Mouse (Mus musculus) thymus, adult 2 months (tissue): ENCODE results near the gene Trip11. TPM values are rescaled to one million over a fixed set of nuclear protein-coding genes. Genes with fewer than 3 reads are reported as not detected.

Experiments
- DNase-seq: peaks from one replicate; pipeline ENCODE4 v3.0.0; 2021
- H3K27ac ChIP-seq: fragments of 200-500 bp; 2 replicates; pipeline ENCODE4 v1.5.1; 2012; ENCODE audit warnings: low read length, control low read depth; ENCODE audit not compliant: control insufficient read depth, insufficient read depth
- H3K27me3 ChIP-seq: fragments of 200-500 bp; 2 replicates; pipeline ENCODE4 v1.6.1; 2012; ENCODE audit warnings: mild to moderate bottlenecking, low read length, moderate library complexity, mixed read lengths; ENCODE audit not compliant: control insufficient read depth, insufficient read depth
- H3K36me3 ChIP-seq: fragments of 200-500 bp; 2 replicates; pipeline ENCODE4 v1.6.1; 2012; ENCODE audit warnings: mild to moderate bottlenecking, low read length, moderate library complexity; ENCODE audit not compliant: control insufficient read depth, insufficient read depth
- H3K4me1 ChIP-seq: fragments of 200-500 bp; replicated peaks from 2 replicates; pipeline ENCODE4 v1.6.1; 2012; ENCODE audit warnings: low read length; ENCODE audit not compliant: control insufficient read depth, insufficient read depth
- H3K4me3 ChIP-seq: fragments of 200-500 bp; 2 replicates; pipeline ENCODE4 v1.5.1; 2012; ENCODE audit warnings: mild to moderate bottlenecking, low read length, control low read depth, moderate library complexity; ENCODE audit not compliant: control insufficient read depth, insufficient read depth
- CTCF ChIP-seq: fragments of 200-500 bp; IDR thresholded peaks from 2 replicates; pipeline ENCODE4 v1.5.1; 2012; ENCODE audit warnings: mild to moderate bottlenecking, control low read depth, low read length, moderate library complexity, borderline replicate concordance; ENCODE audit not compliant: control insufficient read depth, poor library complexity, insufficient read depth; ENCODE audit errors: extremely low read depth
- POLR2A ChIP-seq: fragments of 200-500 bp; IDR thresholded peaks from 2 replicates; pipeline ENCODE4 v1.6.1; 2012; ENCODE audit warnings: mild to moderate bottlenecking, low read length, control low read depth, moderate library complexity; ENCODE audit not compliant: control insufficient read depth, poor library complexity, insufficient read depth; ENCODE audit errors: extremely low read depth
- WGBS: fragments of 180-500 bp; shearing (Covaris S2); methylation state at CpG from one replicate; pipeline ENCODE4 v1.1.7; 2018; 5-methylcytosine and 5-hydroxymethylcytosine counted together
- polyA plus RNA-seq: library from polyadenylated mRNA; depleted of rRNA; stranded (reverse); fragments of >200 nt; gene quantifications from 2 replicates; pipeline ENCODE4 v1.2.3, GENCODE M21; 2012

Trip11 gene
- polyA plus RNA-seq, 1 experiment: 6.4 TPM

DNA sequence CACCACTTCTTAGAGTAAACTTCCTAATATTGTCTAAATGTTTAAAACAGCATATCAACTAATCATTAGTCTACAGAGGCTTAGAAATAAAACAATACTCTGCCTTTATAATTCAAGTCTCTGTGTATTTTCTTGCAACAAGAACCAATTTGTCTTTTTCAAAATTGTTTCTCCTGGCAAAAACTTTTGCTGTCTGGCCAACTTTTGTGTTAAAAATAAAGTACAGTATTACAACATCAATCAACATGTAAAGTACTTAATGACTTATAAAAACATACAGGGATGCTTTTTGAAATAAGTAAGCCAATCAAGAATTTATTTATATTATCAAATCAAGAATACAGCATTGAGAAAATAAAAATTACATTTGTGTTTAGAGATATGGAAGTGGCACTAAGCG lies 52.8 kb downstream of the Trip11 start:
- 98% methylated on average over 1 of the region's 1 CpGs for WGBS
- Histone ChIP-seq H3K4me1 (no peaks in the 10 kb centered on the region), H3K36me3 (peaks cover 19% of the 10 kb centered on the region; the same call in 1 of the 2 replicates), H3K4me3 (no peak overlapping the region), H3K27me3 (no peaks in the 10 kb centered on the region), H3K27ac (no peak overlapping the region)
- no peak for DNase-seq
- no peak for TF ChIP-seq POLR2A
- TF ChIP-seq CTCF: no peak

DNA sequence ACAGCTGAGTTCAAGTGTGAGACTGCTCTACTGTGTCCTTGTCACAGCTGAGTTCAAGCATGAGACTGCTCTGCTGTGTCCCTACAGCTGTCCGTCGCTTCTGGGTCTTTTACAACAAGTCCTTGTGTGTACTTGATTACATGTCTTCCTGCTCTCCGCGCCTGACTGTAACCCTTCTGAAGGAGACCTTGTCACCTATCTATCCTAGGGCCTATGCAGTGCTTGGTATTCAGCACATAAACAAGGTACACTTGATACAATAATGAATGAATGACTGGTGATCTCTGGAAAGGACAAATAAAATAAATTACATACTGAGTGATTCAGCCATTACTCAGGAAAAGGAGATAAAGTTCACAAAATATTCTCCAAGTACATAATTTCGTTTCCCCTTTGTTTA lies 55.1 kb downstream of the Trip11 start:
- TF ChIP-seq CTCF (no peak), POLR2A (no peak)
- DNase-seq: no peak
- H3K4me3 ChIP-seq: no peak overlapping the region
- H3K27me3 ChIP-seq: no peaks in the 10 kb centered on the region
- H3K36me3 ChIP-seq: peaks cover 12% of the 10 kb centered on the region; the same call in 1 of the 2 replicates
- no peak overlapping the region for H3K27ac ChIP-seq
- no peaks in the 10 kb centered on the region for H3K4me1 ChIP-seq
- 98% methylated on average over 5 of the region's 5 CpGs for WGBS

- H3K27ac ChIP-seq: no peak overlapping the region
- DNase-seq: no peak
- no peaks in the 10 kb centered on the region for H3K27me3 ChIP-seq
- TF ChIP-seq CTCF (no peak), POLR2A (no peak)
- no peak overlapping the region for H3K4me3 ChIP-seq
- no peaks in the 10 kb centered on the region for H3K4me1 ChIP-seq
- no peaks in the 10 kb centered on the region for H3K36me3 ChIP-seq
- WGBS: 97% methylated on average over 11 of the region's 11 CpGs
Measured at GRCm38 (mm10) chr12:101854336-101854735, 58.7 kb downstream of the Trip11 start.

GRCm38 (mm10) chr12:101851846-101852564 lies 61.1 kb downstream of the Trip11 start:
- H3K36me3 ChIP-seq: no peaks in the 10 kb centered on the region
- H3K4me1 ChIP-seq: no peaks in the 10 kb centered on the region
- H3K27ac ChIP-seq: no peak overlapping the region
- no peak for DNase-seq
- 90% methylated on average over 7 of the region's 7 CpGs for WGBS
- TF ChIP-seq POLR2A (no peak), CTCF (no peak)
- no peaks in the 10 kb centered on the region for H3K27me3 ChIP-seq
- H3K4me3 ChIP-seq: no peak overlapping the region

- TF ChIP-seq POLR2A (no peak), CTCF (no peak)
- peaks cover 5% of the 10 kb centered on the region; the same call in 1 of the 2 replicates for H3K36me3 ChIP-seq
- 97% methylated on average over 9 of the region's 9 CpGs for WGBS
- H3K27me3 ChIP-seq: no peaks in the 10 kb centered on the region
- H3K4me3 ChIP-seq: no peak overlapping the region
- no peaks in the 10 kb centered on the region for H3K4me1 ChIP-seq
- no peak for DNase-seq
- no peak overlapping the region for H3K27ac ChIP-seq
Measured at GRCm38 (mm10) chr12:101851314-101851713, 61.8 kb downstream of the Trip11 start.

DNA sequence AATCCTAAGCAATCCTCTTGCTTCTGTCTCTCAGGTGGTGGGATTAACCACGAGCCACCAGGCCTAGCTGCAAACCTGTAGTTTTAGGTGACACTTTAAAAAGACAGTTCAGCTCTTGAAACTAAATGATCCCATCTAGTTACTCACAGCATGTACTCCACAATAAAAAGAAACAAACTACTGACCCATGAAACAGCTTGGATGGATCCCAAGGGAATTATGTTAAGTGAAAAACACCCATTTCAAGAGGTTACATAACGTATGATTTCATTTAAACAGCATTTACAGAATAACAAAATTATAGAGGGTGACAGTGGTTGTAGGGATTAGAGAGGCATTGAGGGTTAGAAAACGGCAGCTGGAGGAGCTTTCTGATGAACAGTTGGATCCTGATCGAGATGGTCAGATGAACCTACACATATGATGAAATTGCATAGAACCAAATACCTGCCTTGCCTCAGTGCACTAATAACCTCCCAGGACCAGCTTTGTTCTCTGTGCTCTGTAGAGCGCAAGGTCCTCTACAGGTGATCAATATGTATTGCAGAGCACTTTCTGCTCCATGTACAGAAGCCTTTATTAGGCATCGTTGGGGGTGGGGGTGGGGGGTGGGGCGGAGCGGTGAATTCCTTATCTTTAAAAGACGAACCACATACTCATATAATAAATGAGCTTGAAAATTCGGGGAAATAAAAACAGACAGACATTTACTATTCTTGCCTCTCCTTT lies 76.4 kb downstream of the Trip11 start:
- H3K27me3 ChIP-seq: no peaks in the 10 kb centered on the region
- H3K27ac ChIP-seq: no peak overlapping the region
- no peak for DNase-seq
- WGBS: 97% methylated on average over 10 of the region's 10 CpGs
- H3K36me3 ChIP-seq: peaks cover 25% of the 10 kb centered on the region
- H3K4me1 ChIP-seq: no peaks in the 10 kb centered on the region
- no peak overlapping the region for H3K4me3 ChIP-seq
- TF ChIP-seq POLR2A (no peak), CTCF (no peak)
